Mouse (Mus musculus): Measurements from ENCODE around the gene Tfrc.
A peak's percentile ranks its signal among the peaks of the same experiment; 100 is the strongest.

Tfrc gene

GRCm38 (mm10) chr16:32608712-32609400 is at the start of gene Tfrc:
TSS of gene Tfrc (plus strand) at chr16:32608920.
- DNase-seq (ENCODE audit: low spot score): peak; percentile 93

GRCm38 (mm10) chr16:32559493-32559892 is 49.2 kb upstream of the Tfrc start:
- DNase-seq (ENCODE audit: low spot score): no peak

GRCm38 (mm10) chr16:32563056-32563793 is 45.5 kb upstream of the Tfrc start:
- DNase-seq (ENCODE audit: low spot score): no peak

DNA sequence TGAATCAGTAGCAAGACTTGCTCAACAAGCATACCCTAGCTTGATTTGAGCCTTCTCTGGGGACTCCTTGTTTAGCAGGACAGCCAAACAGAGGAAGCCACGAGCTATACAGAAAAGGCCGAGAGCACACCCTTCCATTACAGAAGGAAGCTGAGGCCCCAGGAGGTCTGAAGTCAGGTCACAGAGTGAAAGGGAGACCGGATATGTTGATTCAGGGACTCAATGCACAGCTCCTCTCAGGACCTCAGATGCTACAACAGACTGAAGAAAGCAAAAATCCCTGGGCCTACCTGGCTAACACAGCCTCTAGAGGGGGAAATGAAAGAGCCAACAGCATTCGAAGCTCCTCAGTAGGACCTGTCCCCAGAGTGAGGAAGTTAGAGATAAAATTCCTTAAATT is 41.4 kb upstream of the Tfrc start:
- DNase-seq (ENCODE audit: low spot score): no peak

DNA sequence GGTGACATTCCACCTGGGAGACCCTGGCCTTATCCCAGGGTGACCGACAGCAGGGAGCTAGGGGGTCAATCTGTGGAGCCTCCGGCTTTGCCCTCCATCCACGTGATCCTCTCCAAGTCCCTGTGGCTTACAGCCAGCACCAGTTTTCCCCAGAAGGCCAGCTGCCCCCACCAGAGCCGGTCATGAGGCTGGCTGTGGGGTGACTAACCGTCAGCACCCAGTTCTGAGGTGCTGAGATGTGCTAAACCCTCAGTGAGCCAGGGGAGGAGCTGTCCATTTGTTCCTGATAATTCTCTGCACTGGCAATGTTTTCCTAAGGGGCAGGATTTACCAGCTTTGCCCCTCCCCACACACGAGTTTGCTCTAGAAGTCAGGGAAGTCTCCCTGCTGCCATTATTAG is 40.3 kb upstream of the Tfrc start:
- DNase-seq (ENCODE audit: low spot score): no peak

DNA sequence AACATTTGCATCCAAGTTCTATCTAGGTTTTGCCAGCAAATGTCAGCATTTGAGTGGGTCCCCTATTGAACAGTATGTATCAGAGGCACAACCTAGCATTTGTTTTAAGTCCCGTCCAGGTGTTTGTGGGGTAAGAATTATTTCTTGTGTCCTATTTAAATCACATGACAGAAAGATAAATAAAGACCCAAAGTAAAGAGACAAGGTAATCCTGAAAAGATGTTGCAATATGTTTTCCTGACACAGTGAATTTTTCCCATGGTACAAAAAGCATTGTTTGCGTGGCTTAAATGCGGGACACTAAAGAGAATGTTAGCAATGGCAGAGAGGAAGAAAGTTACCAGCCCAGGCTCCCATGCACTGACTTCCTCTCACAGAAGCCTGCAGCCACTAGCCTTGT is 38.7 kb upstream of the Tfrc start:
- no peak for DNase-seq (ENCODE audit: low spot score)

DNA sequence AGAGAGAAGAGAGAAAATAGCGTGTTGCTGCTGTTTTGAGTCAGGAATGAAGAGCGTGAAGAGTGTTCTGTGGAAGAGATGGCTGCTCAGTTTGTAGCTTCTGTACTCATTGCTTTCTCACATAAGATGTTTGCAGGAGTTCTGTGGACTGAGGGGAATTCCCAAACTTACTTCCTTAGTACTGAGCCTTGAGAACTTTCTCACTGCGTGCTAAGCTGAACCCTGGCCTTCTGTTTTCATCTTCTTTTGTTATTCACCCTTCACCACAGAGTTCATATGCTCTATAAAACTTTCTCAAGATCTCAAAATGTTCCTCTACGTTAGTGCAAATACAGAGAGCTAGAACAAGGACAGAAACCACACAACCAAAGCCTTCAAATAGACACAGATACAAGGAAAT is 36.2 kb upstream of the Tfrc start:
- no peak for DNase-seq (ENCODE audit: low spot score)

GRCm38 (mm10) chr16:32586482-32586881 is 22.2 kb upstream of the Tfrc start:
- no peak for DNase-seq (ENCODE audit: low spot score)

DNA sequence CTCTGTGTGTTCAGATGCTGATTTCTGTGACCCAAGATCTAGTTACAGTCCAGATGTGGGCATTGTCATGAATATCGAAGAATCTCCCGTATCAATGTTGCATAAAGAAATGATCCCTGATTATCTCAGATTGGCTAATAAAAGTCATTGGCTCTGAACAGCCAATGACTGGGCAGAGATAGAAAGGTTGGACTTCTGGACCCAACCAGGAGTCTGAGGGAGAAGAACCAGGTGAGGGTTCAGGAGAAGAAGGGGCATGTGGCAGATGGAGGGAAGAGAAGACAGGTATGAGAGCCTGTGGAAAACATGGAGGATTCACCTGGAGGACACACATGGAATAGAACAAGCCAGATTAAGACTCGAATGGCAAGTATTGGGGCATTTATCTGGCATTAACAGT is 20.2 kb upstream of the Tfrc start:
- no peak for DNase-seq (ENCODE audit: low spot score)

DNA sequence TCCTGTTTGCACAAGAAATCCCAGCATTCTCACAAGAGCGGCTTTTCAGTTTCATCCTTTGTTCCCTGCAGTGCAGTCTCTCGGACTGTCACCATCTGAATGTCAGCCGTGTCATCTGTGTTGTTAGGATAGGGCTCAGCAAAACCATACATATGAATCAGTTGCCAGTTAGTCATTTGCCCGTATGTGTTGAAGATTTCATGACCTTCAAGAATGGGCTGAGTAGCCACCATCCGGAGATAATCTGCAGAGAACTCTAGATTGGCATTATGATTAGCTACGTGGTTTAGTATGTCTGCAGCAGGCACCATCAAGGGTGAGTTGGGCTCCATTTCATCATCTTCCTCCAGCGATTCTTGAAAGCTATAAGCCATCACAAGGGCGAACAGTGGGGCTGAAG is 17.2 kb upstream of the Tfrc start:
- DNase-seq (ENCODE audit: low spot score): no peak

- no peak for DNase-seq (ENCODE audit: low spot score)
Observed at GRCm38 (mm10) chr16:32593283-32593805, 15.4 kb upstream of the Tfrc start.

- DNase-seq (ENCODE audit: low spot score): no peak
Observed at GRCm38 (mm10) chr16:32593916-32594315, 14.8 kb upstream of the Tfrc start.

GRCm38 (mm10) chr16:32594701-32595100 is 14.0 kb upstream of the Tfrc start:
- DNase-seq (ENCODE audit: low spot score): no peak

DNA sequence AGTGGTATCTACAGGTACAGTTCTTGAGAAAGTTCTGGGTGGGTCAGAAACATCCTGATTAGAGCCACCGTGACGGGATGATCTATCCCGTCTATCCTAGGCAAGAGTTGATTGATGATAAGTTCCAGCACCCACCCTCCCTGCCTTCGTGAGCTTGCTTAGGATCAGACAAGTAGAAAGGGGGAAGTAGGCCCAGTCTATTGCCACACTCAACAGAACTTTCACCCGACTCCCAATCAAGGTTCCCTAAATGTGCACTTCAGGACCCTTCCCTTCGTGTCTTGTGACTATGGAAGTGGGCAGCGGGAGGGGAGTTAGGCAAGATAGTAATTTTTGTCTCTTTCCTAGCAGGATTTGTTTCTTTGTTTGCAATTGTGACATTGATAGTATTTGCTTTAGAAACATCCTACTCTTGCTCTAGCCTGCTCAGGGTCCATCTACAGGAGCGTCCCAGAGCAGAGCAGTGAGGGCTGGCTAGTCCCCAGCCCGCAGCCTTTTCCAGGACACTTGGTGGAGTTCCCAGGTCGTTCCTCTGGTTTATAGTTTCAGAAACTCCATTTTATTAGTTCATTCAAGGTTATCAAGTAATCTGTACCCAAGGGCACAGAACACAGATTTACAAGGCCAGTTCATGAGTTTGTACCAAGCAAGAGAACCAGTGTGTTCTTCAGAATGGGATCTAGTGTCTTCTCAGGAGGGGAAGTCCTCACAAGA is 13.4 kb upstream of the Tfrc start:
- DNase-seq (ENCODE audit: low spot score): no peak

GRCm38 (mm10) chr16:32597909-32598381 is 10.8 kb upstream of the Tfrc start:
- DNase-seq (ENCODE audit: low spot score): no peak

DNA sequence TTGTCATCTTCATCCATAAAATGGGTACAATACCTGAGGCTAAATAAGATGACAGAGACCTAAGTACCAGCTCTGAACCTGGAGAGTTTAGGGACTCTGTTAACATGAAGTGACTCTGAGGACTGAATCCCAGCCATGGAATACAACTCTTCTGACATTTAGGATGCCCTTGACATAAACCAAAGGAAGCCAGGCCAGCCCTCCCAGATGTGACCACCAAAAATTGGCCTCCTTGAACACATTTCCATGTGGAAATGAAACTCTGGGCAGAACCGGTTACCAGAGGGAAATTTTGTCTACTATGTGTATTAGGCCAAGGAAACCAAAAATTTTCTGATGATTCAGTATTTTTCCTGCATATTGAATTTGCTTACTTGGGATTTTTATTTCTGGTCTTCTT is 9.6 kb upstream of the Tfrc start:
- no peak for DNase-seq (ENCODE audit: low spot score)

- DNase-seq (ENCODE audit: low spot score): no peak
Observed at GRCm38 (mm10) chr16:32602193-32602685, 6.5 kb upstream of the Tfrc start.

- DNase-seq (ENCODE audit: low spot score): no peak
Observed at GRCm38 (mm10) chr16:32607562-32608343, 967 bp upstream of the Tfrc start.

DNA sequence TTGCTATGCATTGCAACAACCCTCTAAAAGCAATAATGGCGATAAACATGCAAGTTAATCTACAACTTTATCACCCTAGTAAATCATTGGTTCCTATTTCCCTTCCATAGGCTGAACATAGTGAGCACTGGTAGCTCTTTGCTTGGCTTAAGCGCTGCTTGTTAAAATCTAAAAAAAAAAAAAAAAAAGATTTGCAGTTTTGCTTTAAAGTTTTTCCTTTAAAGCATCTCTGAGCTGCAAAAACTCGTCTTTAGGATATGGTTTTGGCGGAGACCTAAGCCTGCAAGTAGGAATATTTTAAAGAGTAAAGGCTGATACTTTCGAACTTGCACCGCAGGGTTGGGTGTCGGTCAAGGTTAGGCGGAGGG is 392 bp upstream of the Tfrc start:
- DNase-seq (ENCODE audit: low spot score): no peak

GRCm38 (mm10) chr16:32609401-32609779 is 670 bp downstream of the Tfrc start:
- no peak for DNase-seq (ENCODE audit: low spot score)

DNA sequence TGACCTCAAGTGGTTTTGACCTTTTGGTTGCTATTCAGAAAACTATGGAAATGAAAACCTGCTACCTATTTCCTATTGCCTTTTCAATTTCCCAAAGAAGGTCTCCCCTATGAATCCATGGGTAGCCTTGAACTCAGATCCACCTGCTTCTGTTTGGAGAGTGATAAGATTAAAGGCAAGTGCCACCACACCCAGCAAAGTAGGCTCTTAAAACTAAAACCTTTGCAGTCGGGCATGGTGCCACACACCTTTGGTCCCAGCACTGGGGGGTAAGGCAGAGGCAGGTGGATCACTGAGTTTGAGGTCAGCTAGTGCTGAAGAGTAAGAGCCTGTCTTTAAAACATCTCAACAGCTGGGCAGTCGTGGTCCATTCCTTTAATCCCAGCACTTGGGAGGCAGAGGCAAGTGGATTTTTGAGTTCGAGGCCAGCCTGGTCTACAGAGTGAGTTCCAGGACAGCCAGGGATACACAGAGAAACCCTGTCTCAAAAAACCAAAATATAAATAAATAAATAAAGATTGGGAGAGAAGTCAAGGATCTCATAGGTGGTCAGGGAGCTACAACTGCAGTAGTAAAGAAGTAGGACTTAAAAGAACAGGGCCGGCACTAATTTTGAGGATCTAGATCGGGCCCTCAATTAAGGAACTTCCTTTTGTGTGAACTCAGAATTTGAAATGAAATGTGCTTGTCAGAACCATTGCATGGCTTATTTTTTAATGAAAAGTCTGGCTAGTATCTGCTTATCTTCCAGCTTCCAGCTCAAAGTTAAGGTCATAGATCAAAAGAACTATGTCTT is 1.9 kb downstream of the Tfrc start:
- DNase-seq (ENCODE audit: low spot score): no peak

All from layer of hippocampus, adult 11-12 months (tissue).